Mouse (Mus musculus): ENCODE results near the gene B4galt3. TPM values are rescaled to one million over a fixed set of nuclear protein-coding genes. Genes with fewer than 3 reads are reported as not detected.
"Not testable (repeated sequence)": the region's sequence is repeated elsewhere in the genome, so short reads cannot be mapped to it uniquely, and the experiment has no call there.

The B4galt3 gene
- total RNA-seq, 2 experiments from 2014 or later: 57.0 to 69.2 TPM

- intact Hi-C loops (cut with DNase I): loop anchor here (2.0 kb wide), 1 partner anchor 35 kb away; the partner anchor contains the start of gene Dedd
- TF ChIP-seq CTCF (IDR thresholded peaks at IDR 0.05): no peak
- H3K4me3 ChIP-seq: peak overlapping the region; percentile 84
- peak overlapping the region; percentile 100 for H3K27ac ChIP-seq
- no peak for DNase-seq (ENCODE audit: extremely low spot score in 1 of 2, low spot score in 2 of 2)
Measured at GRCm38 (mm10) chr1:171293906-171294297, 23.8 kb downstream of the B4galt3 start.

- Histone ChIP-seq H3K27ac (peak within 1 kb of the TSS; percentile 100), H3K4me3 (peak within 1 kb of the TSS; percentile 84)
- intact Hi-C loops (cut with DNase I): loop anchor here (2.0 to 5.0 kb wide), 2 partner anchors 34 to 118 kb away; partner anchors contain the start of genes Dedd and Usf1
- peak; percentile 42 for TF ChIP-seq CTCF (IDR thresholded peaks at IDR 0.05)
- DNase-seq (ENCODE audit: extremely low spot score in 1 of 2, low spot score in 2 of 2): peak; percentile 78 to 81
Measured at GRCm38 (mm10) chr1:171294298-171295062, 24.4 kb downstream of the B4galt3 start, which contains the start of gene Ufc1. Gene Ufc1, minus strand, starts transcription at chr1:171295024.

GRCm38 (mm10) chr1:171295063-171295402 lies 24.9 kb downstream of the B4galt3 start:
- TF ChIP-seq CTCF (IDR thresholded peaks at IDR 0.05): no peak
- H3K4me3 ChIP-seq: peak overlapping the region; percentile 84
- intact Hi-C loops (cut with DNase I): loop anchor here (2.0 to 5.0 kb wide), 2 partner anchors 34 to 117 kb away; partner anchors contain the start of genes Dedd and Usf1
- H3K27ac ChIP-seq: peak overlapping the region; percentile 100
- DNase-seq (ENCODE audit: extremely low spot score in 1 of 2, low spot score in 2 of 2): no peak

- Histone ChIP-seq H3K27ac (no peak overlapping the region), H3K4me3 (no peak overlapping the region)
- no peak for TF ChIP-seq CTCF (IDR thresholded peaks at IDR 0.05)
- intact Hi-C loops (cut with DNase I): loop anchor here (5.0 kb wide), 1 partner anchor 114 kb away; the partner anchor contains the start of gene Usf1
- DNase-seq (ENCODE audit: extremely low spot score in 1 of 2, low spot score in 2 of 2): no peak
Measured at GRCm38 (mm10) chr1:171298226-171298625, 28.1 kb downstream of the B4galt3 start.

GRCm38 (mm10) chr1:171306157-171306556 lies 36.0 kb downstream of the B4galt3 start:
- H3K4me3 ChIP-seq; intact Hi-C loops (cut with DNase I); H3K27ac ChIP-seq; DNase-seq (ENCODE audit: extremely low spot score in 1 of 2, low spot score in 2 of 2): not testable (repeated sequence)

- Histone ChIP-seq H3K4me3 (no peak overlapping the region), H3K27ac (no peak overlapping the region)
- no peak for TF ChIP-seq CTCF (IDR thresholded peaks at IDR 0.05)
- DNase-seq (ENCODE audit: extremely low spot score in 1 of 2, low spot score in 2 of 2): no peak
- intact Hi-C loops (cut with DNase I): no loop called here
Measured at GRCm38 (mm10) chr1:171309321-171309720, 39.2 kb downstream of the B4galt3 start.

GRCm38 (mm10) chr1:171319748-171320147 lies 49.6 kb downstream of the B4galt3 start:
- Histone ChIP-seq H3K27ac (no peak overlapping the region), H3K4me3 (no peak overlapping the region)
- no peak for TF ChIP-seq CTCF (IDR thresholded peaks at IDR 0.05)
- intact Hi-C loops (cut with DNase I): loop anchor here (5.0 kb wide), 1 partner anchor 38 kb away; no protein-coding TSS in a partner anchor
- DNase-seq (ENCODE audit: extremely low spot score in 1 of 2, low spot score in 2 of 2): no peak

- no peak overlapping the region for H3K27ac ChIP-seq
- no peak overlapping the region for H3K4me3 ChIP-seq
- no peak for DNase-seq (ENCODE audit: extremely low spot score in 1 of 2, low spot score in 2 of 2)
- TF ChIP-seq CTCF (IDR thresholded peaks at IDR 0.05): no peak
- intact Hi-C loops (cut with DNase I): loop anchor here (5.0 kb wide), 1 partner anchor 37 kb away; no protein-coding TSS in a partner anchor
Measured at GRCm38 (mm10) chr1:171320151-171320550, 50.0 kb downstream of the B4galt3 start.

- Histone ChIP-seq H3K4me3 (no peak overlapping the region), H3K27ac (no peak overlapping the region)
- intact Hi-C loops (cut with DNase I): loop anchor here (5.0 kb wide), 1 partner anchor 36 kb away; no protein-coding TSS in a partner anchor
- TF ChIP-seq CTCF (IDR thresholded peaks at IDR 0.05): peak; percentile 67
- DNase-seq (ENCODE audit: extremely low spot score in 1 of 2, low spot score in 2 of 2): no peak
Measured at GRCm38 (mm10) chr1:171321415-171321814, 51.3 kb downstream of the B4galt3 start.

GRCm38 (mm10) chr1:171322012-171322411 lies 51.9 kb downstream of the B4galt3 start:
- Histone ChIP-seq H3K27ac (no peak overlapping the region), H3K4me3 (no peak overlapping the region)
- no peak for TF ChIP-seq CTCF (IDR thresholded peaks at IDR 0.05)
- intact Hi-C loops (cut with DNase I): loop anchor here (5.0 kb wide), 1 partner anchor 35 kb away; no protein-coding TSS in a partner anchor
- no peak for DNase-seq (ENCODE audit: extremely low spot score in 1 of 2, low spot score in 2 of 2)

GRCm38 (mm10) chr1:171325571-171325970 lies 55.4 kb downstream of the B4galt3 start:
- no peak for TF ChIP-seq CTCF (IDR thresholded peaks at IDR 0.05)
- H3K27ac ChIP-seq: no peak overlapping the region
- H3K4me3 ChIP-seq: no peak overlapping the region
- intact Hi-C loops (cut with DNase I): no loop called here
- no peak for DNase-seq (ENCODE audit: extremely low spot score in 1 of 2, low spot score in 2 of 2)

Other genes starting within 250 kb of the B4galt3 start
- 10 to 100 TPM; 11.6 to 14.3 TPM for gene Fcgr3, start 205.4 kb upstream of the B4galt3 start, total RNA-seq (2021)
- gene Cfap126, start 156.4 kb upstream of the B4galt3 start, total RNA-seq (2021): 1 to 10 TPM in 1 of 2 experiments, not detected in 1; 1.5 TPM
- gene Sdhc, start 119.7 kb upstream of the B4galt3 start, total RNA-seq (2021): 100 to 1,000 TPM; 194 to 195 TPM
- not detected for gene Mpz, start 119.6 kb upstream of the B4galt3 start, total RNA-seq (2021)
- 100 to 1,000 TPM in 1 of 2 experiments, 10 to 100 TPM in 1; 76.7 to 113 TPM for gene Pcp4l1, start 74.1 kb upstream of the B4galt3 start, total RNA-seq (2021)
- gene Nr1i3, start 56.4 kb upstream of the B4galt3 start, total RNA-seq (2021): under 1 TPM; 0.19 to 0.23 TPM
- 10 to 100 TPM; 86.4 to 91.2 TPM for gene Tomm40l, start 47.8 kb upstream of the B4galt3 start, total RNA-seq (2021)
- gene Apoa2, start 45.3 kb upstream of the B4galt3 start, total RNA-seq (2021): 1 to 10 TPM; 1.5 to 2.2 TPM
- gene Fcer1g, start 36.0 kb upstream of the B4galt3 start, total RNA-seq (2021): 10 to 100 TPM; 12.6 to 14.4 TPM
- gene Adamts4, start 19.9 kb upstream of the B4galt3 start, total RNA-seq (2021): 1 to 10 TPM; 6.7 to 8.6 TPM
- 100 to 1,000 TPM; 267 to 272 TPM for gene Ndufs2, start 18.9 kb upstream of the B4galt3 start, total RNA-seq (2021)
- 10 to 100 TPM; 26.0 to 32.1 TPM for gene Ppox, start 10.9 kb downstream of the B4galt3 start, total RNA-seq (2021)
- 10 to 100 TPM; 59.8 to 65.7 TPM for gene Usp21, start 17.7 kb downstream of the B4galt3 start, total RNA-seq (2021)
- 100 to 1,000 TPM; 101 to 108 TPM for gene Ufc1, start 24.7 kb downstream of the B4galt3 start, total RNA-seq (2021)
- gene Dedd, start 58.8 kb downstream of the B4galt3 start, total RNA-seq (2021): 10 to 100 TPM; 40.4 to 40.9 TPM
- 10 to 100 TPM; 43.3 to 44.3 TPM for gene Nit1, start 75.3 kb downstream of the B4galt3 start, total RNA-seq (2021)
- gene Pfdn2, start 75.3 kb downstream of the B4galt3 start, total RNA-seq (2021): 100 to 1,000 TPM; 186 to 191 TPM
- 1 to 10 TPM; 6.2 to 7.1 TPM for gene Klhdc9, start 90.5 kb downstream of the B4galt3 start, total RNA-seq (2021)
- gene Nectin4, start 99.8 kb downstream of the B4galt3 start, total RNA-seq (2021): 1 to 10 TPM; 3.0 to 3.1 TPM
- 1 to 10 TPM; 2.0 to 2.2 TPM for gene Arhgap30, start 118.6 kb downstream of the B4galt3 start, total RNA-seq (2021)
- gene Usf1, start 141.0 kb downstream of the B4galt3 start, total RNA-seq (2021): 100 to 1,000 TPM in 1 of 2 experiments, 10 to 100 TPM in 1; 99.7 to 106 TPM
- gene Tstd1, start 148.5 kb downstream of the B4galt3 start, total RNA-seq (2021): 1 to 10 TPM; 2.9 to 4.3 TPM
- 1 to 10 TPM; 4.9 to 6.2 TPM for gene F11r, start 167.2 kb downstream of the B4galt3 start, total RNA-seq (2021)
- gene Alyref2, start 233.2 kb downstream of the B4galt3 start, total RNA-seq (2021): 1 to 10 TPM; 4.9 to 5.4 TPM

Measured in left cerebral cortex, adult 2 months (tissue).